Mouse (Mus musculus): ENCODE results near the gene Rnf220.

DNA sequence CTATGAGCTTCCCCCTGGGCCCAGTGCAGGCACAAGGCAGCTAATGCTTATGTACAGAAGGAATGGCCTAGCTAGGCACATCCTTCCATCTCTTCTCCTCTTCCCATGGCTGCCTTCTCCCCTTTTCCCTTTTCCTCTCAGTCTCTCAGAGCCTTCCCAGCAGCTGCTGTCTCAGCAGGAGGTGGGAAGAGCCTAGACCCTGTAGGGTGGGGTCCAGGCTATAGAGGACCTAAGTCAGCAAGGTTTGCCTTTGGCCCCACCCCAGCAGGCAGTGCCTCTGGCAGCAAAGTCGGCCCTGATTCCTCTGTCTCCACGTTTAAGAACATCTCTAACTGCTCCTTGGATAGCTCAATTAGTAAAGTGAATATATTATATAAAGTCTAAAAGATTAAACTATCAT is 147.5 kb downstream of the Rnf220 start:
- no peak for TF ChIP-seq CTCF (IDR thresholded peaks at IDR 0.05; ENCODE audit: extremely low read depth, insufficient read length, insufficient replicate concordance, low read depth, low read length)
- no peak for TF ChIP-seq POLR2A (IDR thresholded peaks at IDR 0.05; ENCODE audit: low read depth, low read length)

Data from small intestine, adult 2 months (tissue).